Mouse (Mus musculus): ENCODE measurements around the gene Trpm1.

Gene Trpm1

DNA sequence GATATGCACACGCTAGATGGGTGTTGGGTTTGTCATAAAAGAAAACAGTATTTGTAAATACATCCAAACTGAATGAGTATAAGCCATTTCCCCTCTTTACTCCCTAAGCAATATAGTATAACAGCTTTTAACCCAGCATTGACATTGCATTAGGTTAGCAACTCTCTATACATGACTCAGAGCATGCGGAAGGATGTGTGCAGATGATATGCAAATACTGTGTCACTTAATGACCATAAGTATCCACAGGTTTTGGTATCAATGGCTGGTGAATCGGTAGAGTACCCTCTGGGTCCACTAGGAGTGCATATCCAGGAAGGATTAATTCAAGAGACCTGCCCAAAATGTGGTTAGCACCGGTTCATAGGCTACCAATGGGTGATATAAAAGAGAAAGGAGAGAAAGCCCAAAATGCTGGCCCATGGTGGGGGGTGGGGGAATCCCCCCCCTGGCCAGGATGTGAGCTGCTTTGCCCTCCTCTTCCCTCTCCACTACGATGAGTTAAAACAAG, 80.7 kb downstream of the Trpm1 start:
- no peak for DNase-seq (ENCODE audit: low read depth, low spot score)

DNA sequence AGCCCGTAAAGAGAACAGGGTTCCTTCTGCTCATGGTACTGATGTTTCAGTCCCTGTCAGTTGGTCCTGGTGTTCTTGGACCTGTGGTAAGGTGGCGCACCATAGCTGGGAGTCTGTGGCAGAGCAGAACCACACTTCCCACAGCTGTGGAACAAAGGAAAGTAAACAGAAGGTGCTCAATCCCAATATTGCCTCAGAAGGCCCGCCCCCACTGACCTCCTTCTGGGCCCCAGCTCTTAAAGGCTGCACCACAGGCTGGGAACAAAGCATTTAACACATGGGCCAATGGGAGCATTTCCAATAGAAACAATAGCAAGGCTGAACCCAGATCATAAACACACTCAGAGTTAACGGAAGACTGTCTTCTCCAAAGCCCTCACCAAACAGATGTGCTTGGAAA, 82.9 kb downstream of the Trpm1 start:
- DNase-seq (ENCODE audit: low read depth, low spot score): no peak

DNA sequence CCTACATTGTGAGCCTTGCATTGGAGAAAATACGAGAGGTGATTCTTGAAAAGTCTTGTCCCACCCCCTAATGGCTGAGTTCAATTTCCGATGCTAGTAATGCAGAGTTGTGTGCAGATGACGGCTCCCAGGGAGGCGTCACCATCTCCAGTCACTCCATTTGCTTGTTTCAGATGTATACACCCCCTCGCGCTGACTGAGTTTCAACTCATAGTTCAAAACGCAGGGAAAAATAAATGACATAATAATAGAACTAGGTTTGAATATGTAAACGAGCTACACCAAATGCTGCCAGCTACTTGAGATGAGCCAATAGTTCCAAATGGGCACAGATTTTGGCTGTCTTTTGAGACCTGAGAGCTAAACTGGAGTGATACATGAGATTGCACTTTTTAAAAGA, 84.1 kb downstream of the Trpm1 start:
- DNase-seq (ENCODE audit: low read depth, low spot score): no peak

DNA sequence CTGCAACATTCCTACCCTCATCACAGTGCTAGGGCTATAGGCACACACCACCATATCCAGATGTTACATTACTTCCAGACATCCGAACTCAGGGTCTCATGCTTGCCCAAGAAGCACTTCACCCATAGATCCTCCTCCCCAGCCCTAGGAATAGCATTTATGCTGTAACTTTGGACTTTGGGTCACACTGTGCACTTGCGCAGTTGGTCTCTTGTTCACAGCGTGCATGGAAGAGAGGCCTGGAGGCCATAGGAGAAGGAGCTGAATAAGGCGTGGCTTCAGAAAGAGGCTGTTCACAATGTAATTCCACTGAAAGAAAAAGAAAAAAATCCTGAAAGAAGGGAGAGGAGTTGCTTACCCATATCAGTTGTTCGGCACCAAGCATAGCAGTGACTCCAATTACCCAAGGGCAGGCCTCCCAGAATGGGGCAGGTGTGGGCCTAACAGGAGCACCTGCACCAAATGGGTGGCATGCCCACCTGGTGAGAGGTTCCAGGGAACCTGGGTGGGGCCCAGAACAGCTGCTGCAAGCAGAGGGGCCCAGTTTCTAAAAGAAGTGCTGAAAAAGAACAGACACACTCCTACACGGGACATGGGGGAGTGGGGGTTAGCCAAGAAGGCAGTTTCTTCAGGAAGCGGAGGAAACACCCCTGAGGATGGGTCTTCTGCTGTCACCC, 84.9 kb downstream of the Trpm1 start:
- no peak for DNase-seq (ENCODE audit: low read depth, low spot score)

DNA sequence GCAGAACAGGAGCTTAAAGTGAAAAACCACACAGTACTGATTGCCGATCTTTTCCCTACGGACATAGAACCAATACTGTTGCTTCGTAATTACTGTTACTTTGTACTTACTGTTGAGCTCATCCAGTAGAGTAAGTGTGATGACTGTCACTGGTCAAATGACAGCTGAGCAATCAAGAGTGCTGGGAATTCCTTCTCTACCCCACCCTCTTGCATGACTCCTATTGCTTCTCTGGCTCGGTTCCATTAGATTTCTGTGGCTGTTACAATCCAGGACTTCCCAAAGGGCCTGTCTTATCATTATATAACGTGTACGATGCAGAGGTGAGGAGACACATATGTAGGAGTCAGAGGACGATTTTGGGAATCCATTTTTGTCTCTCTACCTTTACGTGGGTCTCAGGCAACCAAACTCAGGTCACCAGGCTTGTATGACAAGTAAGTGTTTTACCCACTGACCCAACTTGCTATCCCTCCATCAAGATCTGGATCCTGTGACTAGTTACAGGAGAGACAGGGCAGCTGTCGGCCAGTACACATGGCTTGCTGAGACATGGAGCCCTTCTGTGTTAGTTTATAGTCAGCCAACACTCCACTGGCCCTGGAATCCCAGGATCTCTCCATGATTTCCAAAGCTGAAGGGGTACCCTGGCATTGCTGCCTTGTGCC, 85.6 kb downstream of the Trpm1 start:
- no peak for DNase-seq (ENCODE audit: low read depth, low spot score)

DNA sequence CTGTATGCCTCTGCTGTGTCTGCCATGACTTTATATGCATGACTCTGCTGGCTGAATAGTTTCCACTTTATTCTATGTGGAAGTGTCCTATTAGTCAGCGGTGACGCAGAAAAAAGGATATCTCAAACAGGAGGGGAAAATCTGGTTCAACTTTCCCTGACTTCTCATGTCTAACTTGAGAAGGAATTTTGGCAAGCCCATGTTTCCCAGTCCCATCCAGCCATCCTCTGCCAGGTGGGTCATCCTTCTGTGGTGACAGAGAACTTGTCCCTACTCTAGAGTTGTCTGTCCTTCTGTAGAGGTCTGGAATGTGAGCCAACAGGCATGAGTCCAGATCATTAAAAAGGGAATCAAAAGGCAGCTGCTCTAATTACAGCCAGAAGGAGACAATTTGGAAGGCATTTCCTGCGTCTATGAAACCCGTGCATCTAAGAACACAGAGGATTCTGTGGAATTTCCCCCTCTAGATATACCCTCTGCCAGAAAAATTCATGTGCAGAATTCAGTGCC, 86.2 kb downstream of the Trpm1 start:
- DNase-seq (ENCODE audit: low read depth, low spot score): no peak

DNA sequence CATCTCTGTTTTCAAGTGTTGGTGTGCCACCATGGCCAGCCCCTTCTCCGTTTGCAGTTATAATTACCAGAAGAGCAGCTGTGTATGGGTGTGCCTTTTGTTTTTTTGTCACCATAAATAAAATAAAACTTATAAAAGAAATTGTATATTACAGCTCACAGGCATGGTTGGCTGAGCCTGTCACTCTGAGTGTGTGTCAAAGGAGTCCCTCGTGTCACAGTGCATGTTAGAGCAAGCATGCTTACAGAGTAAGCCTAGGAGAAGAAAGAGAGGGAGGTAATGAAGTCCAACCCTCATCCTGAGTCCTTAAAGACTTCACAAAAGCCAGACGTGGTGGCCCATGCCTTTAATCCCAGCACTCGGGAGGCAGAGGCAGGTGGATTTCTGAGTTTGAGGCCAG, 88.8 kb downstream of the Trpm1 start:
- no peak for DNase-seq (ENCODE audit: low read depth, low spot score)

DNA sequence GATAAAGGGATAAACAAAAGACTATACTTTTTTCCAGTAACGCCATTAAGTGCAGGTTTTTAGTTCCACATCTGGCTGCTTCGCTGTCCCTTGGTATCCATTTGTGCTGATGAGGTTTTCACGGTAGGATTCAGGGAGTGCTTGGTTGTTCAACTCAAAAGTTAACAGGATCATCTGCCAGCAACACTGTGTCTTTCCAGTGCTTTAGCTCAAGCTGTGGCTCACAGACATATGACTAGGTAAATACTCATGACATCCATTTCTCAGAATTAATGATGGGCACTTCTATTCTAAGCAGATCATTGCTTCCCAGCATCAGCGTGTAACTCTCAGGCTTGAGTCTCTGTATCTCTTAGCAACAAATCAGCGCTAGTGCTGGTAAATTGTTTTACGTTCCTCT, 90.7 kb downstream of the Trpm1 start:
- DNase-seq (ENCODE audit: low read depth, low spot score): no peak

DNA sequence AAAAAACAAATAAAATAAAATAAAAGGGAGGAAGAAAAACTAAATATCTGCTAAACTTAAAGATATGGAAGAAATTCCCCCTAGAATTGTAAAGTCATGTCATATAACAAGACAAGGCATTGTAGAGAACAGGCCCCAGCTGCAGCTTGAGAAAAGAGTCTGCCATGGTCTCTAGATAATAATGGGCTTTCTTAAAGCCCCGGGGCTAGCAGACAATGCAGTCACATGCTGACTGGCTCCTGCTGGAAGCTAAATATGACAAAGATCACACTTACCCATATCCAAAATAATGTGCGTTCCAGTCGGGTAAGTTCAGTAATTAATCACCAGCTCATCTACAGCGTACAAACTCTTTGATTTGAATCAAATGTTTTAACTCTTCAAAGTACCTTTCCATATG, 93.1 kb downstream of the Trpm1 start:
- DNase-seq (ENCODE audit: low read depth, low spot score): no peak

DNA sequence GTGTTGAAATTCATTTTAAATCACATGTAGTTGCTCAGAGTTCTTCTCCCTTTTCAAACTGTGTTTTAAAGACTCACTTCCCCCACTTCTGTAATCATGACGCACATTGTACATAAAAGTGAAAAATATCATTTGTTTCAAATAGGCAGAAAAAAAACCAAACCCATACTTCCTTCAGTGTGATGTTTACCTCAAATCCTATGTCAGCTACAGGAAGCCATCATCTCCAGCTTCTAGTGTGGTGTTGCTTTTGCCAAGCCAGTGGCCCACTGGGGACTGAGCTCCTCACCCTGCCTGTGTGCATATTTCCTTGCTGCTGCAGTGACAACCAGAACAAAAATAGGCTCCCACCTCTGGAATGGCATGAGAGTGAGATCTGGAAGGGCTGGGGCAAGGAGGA, 94.7 kb downstream of the Trpm1 start:
- DNase-seq (ENCODE audit: low read depth, low spot score): no peak

DNA sequence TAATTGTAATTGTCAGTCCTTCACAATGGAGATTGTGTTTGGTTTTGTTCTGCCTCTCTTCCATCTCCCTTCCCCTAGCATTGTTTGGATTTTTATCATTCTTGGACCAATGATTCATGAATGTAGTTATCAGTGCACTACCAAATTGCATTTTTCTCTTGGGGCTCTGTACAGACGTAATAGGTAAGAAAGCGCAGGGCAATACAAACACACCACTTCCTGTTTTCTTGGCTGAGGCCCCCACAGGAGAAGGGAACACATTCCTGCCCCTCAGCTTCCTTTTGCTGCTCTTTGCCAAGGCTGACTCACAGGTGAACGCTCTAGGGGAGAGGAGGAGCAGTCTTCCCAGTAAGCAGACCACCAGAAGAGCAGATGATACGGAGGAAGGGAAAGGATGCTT, 96.1 kb downstream of the Trpm1 start:
- DNase-seq (ENCODE audit: low read depth, low spot score): no peak

DNA sequence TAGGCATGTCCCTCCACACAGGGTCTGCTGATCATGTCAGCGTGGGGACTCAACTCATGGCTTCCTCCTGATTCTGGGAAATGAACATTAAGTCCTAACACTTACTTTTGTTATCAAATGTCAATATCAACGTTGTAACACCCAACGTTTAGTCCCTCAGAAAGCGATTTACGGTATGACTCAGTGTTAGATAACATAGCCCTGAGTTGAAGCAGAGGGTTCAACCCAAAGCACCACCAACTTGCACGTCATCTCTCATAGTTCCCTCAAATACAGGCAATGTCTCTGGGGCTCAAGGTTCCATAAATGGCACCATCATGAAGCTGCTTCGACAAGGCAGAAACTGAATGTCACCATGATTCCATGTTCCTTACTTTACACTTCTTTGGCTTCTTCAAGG, 96.8 kb downstream of the Trpm1 start:
- DNase-seq (ENCODE audit: low read depth, low spot score): no peak

DNA sequence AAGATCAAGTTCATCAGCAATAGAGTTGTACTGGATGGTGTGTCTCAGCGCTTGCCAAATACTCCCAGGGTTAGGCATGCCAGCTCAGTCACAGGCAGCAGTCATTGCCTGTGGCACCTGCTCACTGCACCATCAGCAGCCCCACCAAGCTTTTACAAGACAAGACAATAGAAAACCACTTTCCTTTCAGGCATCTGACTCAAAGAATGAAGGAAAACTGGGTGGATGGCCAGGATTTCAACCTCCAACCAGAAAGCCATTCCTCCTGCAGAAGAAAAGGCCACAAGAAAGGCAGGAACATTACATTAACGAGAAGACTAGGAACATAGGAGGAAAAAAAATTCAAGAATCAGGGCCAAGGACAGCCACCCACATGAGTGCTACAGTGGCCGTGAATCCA, 100.1 kb downstream of the Trpm1 start:
- DNase-seq (ENCODE audit: low read depth, low spot score): no peak

DNA sequence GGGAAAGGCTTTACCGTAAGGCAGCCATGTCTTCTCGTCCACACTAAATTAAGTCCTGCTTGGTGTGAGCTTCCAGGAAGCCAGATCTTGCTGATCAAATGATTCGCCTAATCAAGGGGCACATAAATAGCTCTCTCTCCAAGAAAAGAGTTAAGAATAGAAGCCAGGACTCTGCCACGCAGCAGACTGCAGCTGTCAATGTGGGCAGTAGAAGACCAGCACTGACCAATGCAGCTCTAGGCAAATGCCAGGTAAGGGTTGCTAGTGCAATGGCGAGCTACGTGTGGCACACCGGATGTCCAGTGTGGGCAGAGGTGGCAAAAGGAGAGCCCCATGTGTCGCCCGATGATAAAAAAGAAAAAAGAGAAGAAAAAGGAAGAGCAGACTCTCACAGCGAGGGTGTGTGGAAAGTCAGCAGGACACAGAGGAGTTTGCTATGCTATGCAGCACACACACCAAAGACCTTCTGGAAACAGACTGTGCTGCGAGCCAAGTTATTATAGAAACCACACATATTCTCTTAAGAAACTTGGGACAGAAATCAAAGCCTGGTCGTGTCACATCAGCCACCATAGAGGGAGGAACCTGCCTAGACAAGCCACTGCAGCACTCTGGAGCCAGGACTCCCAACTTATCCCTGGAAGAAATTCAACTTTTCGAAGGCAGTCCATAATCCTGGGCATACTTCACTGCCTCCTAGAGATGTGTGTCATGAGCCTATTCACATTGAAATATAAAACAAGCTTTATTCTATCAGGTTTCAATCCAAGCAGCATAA, 112.1 kb downstream of the Trpm1 start:
- DNase-seq (ENCODE audit: low read depth, low spot score): no peak

DNA sequence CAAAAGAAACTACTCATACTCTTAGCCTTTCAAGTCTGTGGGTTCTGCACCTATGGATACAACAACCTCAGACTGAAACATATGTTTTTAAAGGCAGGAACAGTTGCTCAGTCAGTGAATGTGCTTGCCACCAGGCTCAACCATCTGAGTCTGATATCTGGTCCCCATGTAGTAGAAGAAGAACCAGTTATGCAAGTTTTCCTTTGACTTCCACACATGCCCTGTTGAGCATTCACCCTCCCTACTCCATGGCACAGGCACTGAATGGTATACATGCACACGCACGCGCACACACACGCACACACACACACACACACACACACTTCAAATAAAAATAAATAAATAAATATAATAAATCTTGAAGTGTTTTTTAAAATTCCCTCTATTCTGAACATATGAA, 113.0 kb downstream of the Trpm1 start:
- no peak for DNase-seq (ENCODE audit: low read depth, low spot score)

DNA sequence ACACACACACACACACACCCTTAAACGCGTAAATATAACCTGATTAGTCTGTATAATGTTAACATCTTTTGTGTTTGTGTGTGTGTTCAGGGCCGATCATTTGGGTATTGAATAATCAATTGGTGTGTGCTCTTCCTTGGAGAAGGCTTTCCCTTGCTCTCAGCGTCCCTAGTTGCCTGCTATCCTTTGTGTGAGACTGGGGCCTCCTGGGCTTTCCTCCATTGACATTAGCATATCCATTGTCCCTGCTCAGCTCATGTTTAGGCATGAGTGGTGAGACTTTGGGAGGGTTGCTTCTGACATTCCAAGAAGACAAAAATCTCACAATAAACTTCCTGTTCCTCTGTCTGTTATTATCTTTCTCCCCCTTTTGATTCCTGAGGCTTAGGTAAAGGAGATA, 118.3 kb downstream of the Trpm1 start:
- DNase-seq (ENCODE audit: low read depth, low spot score): no peak

DNA sequence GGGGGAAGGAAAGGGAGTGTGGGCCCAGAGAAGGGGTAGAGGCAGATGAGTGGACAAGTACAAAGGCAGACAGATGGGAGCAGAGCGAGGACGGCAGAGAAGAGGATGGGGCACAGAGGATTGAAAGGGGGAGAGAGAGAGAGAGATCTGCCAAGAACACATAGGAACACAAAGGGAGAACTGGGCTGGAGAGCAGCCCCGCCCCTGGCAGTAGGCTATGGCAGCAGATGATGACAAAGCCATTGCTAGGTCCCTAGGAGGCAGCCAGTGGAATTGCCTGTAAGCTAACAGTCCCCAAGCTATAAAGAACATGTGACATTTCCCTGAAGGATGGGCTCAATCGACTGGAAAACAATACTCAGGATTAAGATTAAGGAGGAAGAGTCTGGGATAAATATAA, 121.9 kb downstream of the Trpm1 start:
- no peak for DNase-seq (ENCODE audit: low read depth, low spot score)

DNA sequence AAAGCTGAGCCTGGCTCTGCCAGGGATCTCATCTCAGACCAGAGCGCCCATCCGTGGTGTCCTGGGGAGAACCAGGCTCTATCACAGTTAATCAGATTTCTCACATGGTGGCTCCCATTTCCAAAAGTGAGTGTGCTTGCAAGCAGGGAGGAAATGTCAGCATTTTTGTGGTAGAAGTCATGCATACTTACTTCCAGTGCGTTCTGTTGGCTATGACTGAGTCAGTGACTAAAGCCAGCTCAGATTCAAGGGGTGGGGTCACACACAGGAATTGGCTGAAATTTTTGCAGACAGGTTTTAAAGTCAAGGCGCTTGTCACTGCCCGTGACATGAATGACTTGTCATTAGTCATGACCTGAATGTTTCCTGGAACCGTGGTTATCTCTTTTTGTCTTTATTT, 123.3 kb downstream of the Trpm1 start:
- no peak for DNase-seq (ENCODE audit: low read depth, low spot score)

DNA sequence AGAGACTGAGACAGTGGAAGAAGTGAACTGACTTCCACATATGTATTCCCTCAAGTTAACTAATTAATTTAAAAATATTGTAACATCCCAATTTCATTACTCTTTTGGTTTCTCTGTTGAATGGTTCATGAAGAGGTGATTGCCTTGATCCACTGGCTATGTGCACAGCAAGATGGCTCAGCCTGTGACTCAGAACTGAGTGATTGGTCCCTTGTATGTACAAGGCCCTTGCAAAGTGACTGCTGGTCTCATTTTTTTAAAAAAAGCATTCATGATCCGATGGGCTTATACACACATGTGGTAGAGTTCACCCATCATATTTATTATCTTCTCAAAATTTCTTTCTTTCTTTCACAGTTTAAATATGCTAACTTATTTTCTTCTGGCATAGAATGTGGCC, 124.9 kb downstream of the Trpm1 start:
- no peak for DNase-seq (ENCODE audit: low read depth, low spot score)

DNA sequence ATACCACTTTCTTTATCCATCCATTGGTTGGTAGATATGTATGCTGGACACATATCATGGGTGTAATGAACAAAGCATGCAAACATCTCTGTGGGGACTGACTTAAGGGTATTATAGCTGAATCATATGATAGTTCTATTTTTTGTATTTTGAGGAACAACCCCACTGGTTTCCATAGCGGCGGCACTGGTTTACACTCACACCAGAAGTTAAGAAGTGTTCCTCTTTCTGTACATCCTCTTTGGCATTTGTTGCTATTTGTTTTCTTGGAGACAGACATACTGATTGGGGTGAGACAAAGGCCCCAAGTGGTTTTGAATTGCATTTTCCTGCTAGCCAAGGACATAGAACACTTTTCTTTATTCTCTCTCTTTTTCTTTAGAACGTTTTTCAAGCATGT, 125.9 kb downstream of the Trpm1 start:
- peak; percentile 6 for DNase-seq (ENCODE audit: low read depth, low spot score)

DNA sequence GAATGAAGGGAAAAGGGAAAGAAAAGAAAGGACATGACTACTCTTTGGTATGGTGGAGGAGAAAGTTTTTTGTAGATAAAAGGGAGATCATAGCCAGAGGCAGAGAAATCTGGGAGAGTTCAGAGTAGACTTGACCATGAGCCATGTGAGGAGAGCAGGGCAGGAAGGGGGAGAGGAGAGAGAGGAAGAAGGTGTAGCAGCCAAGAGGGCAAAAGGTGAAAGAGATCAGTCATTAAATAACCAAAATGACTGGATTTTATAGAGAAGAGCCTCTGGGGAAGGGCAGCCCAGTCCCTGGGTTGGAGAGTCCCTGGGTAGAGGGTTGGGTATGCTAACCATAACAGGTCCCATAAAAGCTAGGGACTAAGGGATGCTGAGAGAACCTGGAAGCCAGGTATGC, 132.9 kb downstream of the Trpm1 start:
- DNase-seq (ENCODE audit: low read depth, low spot score): no peak

DNA sequence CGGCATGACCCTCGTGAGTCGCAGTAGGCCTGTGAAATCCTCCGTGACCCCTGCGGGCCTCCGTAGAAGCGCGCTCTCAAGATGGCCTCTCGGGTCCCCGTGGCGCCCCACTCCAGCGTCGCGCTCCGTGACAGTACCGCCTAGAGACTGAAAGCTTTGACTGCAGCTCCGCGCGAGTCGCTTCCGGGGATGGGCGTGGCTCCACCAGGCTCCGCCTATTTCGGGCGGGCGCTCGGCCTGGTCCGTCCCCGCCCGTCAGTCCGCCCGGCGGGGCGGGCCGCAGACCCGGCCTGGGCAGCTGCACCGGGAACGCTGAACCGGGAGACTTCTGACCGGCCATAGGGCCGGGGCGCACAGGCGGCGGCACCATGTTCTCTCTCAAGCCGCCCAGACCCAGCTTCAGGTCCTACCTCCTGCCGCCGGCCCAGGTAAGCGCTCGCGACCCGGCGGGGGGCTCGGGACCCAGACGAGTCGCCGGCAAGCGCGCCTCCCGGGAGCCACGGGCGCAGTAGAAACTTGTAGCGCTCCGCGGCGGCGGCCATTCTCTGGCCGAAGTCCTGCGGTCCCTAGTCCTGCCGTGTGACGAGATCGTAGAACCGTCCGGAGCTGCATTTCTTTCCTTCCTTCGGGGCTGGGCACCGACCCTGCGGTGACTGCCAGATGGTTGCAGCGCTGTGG, 133.9 kb downstream of the Trpm1 start, which contains the start of gene Mtmr10:
Mtmr10 (plus strand) TSS at position 240 of the 678 bp plus-strand sequence.
- peak; percentile 89 for DNase-seq (ENCODE audit: low read depth, low spot score)

Data from A20 (cell line).